Mouse (Mus musculus): ENCODE measurements around the gene Bpifa6.

DNA sequence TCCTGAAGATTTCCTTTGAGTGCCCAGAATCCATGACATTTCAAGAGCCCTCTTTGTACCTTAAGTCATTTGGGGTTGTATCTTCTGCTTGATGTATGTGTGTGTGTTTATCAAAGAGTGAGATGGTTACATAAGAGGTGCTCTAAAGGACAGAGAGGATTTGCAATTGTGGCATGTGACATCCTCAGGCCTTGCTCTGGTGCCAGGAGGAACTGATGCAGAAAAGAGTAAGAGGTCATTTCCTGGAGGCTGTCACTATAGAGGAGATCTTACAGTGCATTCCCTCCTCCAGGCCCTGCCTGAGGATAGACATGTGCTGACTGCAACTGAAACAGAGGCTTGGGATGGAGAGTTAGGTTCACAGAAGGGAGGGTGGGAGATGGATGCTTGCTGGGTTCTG lies 26.3 kb downstream of the Bpifa6 start:
- TF ChIP-seq POLR2A (IDR thresholded peaks at IDR 0.05; ENCODE audit: extremely low read depth, insufficient read depth, low read length) (no peak), CTCF (IDR thresholded peaks at IDR 0.05; ENCODE audit: low read depth, low read length) (no peak)
